Mouse (Mus musculus): ENCODE data around the gene Ankrd55. TPM values are rescaled to one million over a fixed set of nuclear protein-coding genes. Genes with fewer than 3 reads are reported as not detected.

Ankrd55 gene
- total and polyA plus RNA-seq, 2 experiments: 0.09 to 0.10 TPM

DNA sequence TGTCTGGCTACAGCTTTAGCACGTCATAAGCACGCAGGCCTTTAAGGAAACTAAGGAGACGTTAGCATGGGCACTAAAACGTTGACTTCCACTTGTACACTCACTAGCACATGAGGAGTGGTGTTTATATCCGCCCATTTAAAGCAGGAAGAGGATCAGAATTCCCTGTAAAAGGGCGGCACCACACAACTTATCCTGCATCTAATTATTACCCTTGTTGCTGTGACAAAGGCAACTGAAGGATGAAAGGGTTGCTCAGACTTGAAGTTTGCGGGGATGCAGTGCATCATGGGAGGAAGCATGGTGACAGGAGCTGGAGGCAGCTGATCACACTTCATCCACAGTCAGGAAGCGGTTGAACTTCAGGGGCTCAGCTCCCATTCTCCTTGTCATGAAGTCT lies 63.7 kb downstream of the Ankrd55 start:
- Histone ChIP-seq H3K27me3 (ENCODE audit: control insufficient read depth, insufficient read depth, low read length) (no peaks in the 10 kb centered on the region), H3K4me1 (ENCODE audit: control insufficient read depth, insufficient read depth, low read length) (peaks cover 5% of the 10 kb centered on the region; the same call in 1 of the 2 replicates), H3K27ac (replicated peaks; ENCODE audit: insufficient read depth, low read depth, low read length) (no peak overlapping the region), H3K9ac (ENCODE audit: low read depth, low read length) (no peak overlapping the region), H3K79me2 (ENCODE audit: control insufficient read depth, insufficient read depth, low read length) (no peaks in the 10 kb centered on the region), H3K4me3 (ENCODE audit: insufficient read depth, low read depth, low read length) (no peak overlapping the region), H3K36me3 (ENCODE audit: control insufficient read depth, insufficient read depth, low read length) (no peaks in the 10 kb centered on the region)
- no peak for DNase-seq (ENCODE audit: extremely low read depth, low read depth, low spot score)
- TF ChIP-seq CTCF (IDR thresholded peaks at IDR 0.05; ENCODE audit: low read depth, low read length) (no peak), POLR2A (IDR thresholded peaks at IDR 0.05; ENCODE audit: extremely low read depth, insufficient read depth, low read length) (no peak)
- WGBS: 90% methylated on average over 8 of the region's 8 CpGs

DNA sequence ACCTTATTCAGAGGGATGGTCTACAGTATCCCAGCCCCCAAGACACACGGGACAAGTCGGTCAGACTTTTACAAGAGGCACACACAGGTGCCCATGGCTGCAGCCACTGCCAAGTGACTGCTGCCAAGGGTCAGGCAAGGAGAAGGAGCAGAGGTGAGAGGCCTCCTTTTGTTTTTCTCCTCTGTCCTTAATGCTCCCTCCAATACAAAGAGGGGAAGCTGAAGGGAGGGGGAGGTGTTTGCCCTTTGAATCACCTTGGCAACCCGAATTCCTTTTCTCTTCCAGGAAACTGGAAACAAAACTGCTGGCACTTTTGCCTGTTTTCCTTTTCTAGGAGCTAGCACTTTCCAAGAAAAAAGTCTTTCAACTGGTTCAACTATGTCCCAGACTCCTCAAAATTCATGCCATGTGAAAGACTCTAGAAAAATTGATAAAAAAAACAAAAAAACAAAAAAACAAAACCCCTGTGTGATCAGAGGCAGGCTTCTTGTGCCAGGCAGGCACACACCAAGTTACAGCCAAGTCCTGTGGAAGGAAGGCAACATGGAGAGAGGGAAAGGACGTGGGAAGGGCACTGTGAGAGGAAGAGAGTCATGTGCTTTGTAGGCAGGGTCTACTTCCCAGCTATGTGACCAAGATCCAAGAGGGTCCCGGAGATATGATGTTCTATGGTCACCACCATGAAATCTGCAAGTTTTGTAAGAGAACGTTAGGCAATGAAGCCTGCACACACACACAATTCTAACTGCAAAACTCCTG lies 66.0 kb downstream of the Ankrd55 start:
- Histone ChIP-seq H3K27ac (replicated peaks; ENCODE audit: insufficient read depth, low read depth, low read length) (no peak overlapping the region), H3K4me1 (ENCODE audit: control insufficient read depth, insufficient read depth, low read length) (peaks cover 5% of the 10 kb centered on the region; the same call in 1 of the 2 replicates), H3K4me3 (ENCODE audit: insufficient read depth, low read depth, low read length) (no peak overlapping the region), H3K36me3 (ENCODE audit: control insufficient read depth, insufficient read depth, low read length) (no peaks in the 10 kb centered on the region), H3K27me3 (ENCODE audit: control insufficient read depth, insufficient read depth, low read length) (no peaks in the 10 kb centered on the region), H3K9ac (ENCODE audit: low read depth, low read length) (no peak overlapping the region), H3K79me2 (ENCODE audit: control insufficient read depth, insufficient read depth, low read length) (no peaks in the 10 kb centered on the region)
- DNase-seq (ENCODE audit: extremely low read depth, low read depth, low spot score): no peak
- 33% methylated on average over 6 of the region's 6 CpGs for WGBS
- no peak for TF ChIP-seq POLR2A (IDR thresholded peaks at IDR 0.05; ENCODE audit: extremely low read depth, insufficient read depth, low read length)
- TF ChIP-seq CTCF (IDR thresholded peaks at IDR 0.05; ENCODE audit: low read depth, low read length): no peak

GRCm38 (mm10) chr13:112354958-112355357 lies 66.7 kb downstream of the Ankrd55 start:
- Histone ChIP-seq H3K27ac (replicated peaks; ENCODE audit: insufficient read depth, low read depth, low read length) (no peak overlapping the region), H3K9ac (ENCODE audit: low read depth, low read length) (no peak overlapping the region), H3K79me2 (ENCODE audit: control insufficient read depth, insufficient read depth, low read length) (no peaks in the 10 kb centered on the region), H3K36me3 (ENCODE audit: control insufficient read depth, insufficient read depth, low read length) (no peaks in the 10 kb centered on the region), H3K4me3 (ENCODE audit: insufficient read depth, low read depth, low read length) (no peak overlapping the region), H3K4me1 (ENCODE audit: control insufficient read depth, insufficient read depth, low read length) (peaks cover 5% of the 10 kb centered on the region; the same call in 1 of the 2 replicates), H3K27me3 (ENCODE audit: control insufficient read depth, insufficient read depth, low read length) (no peaks in the 10 kb centered on the region)
- DNase-seq (ENCODE audit: extremely low read depth, low read depth, low spot score): no peak
- TF ChIP-seq CTCF (IDR thresholded peaks at IDR 0.05; ENCODE audit: low read depth, low read length) (no peak), POLR2A (IDR thresholded peaks at IDR 0.05; ENCODE audit: extremely low read depth, insufficient read depth, low read length) (no peak)
- WGBS: 92% methylated on average over 10 of the region's 10 CpGs

GRCm38 (mm10) chr13:112355794-112356486 lies 67.7 kb downstream of the Ankrd55 start:
- 95% methylated on average over 20 of the region's 20 CpGs for WGBS

GRCm38 (mm10) chr13:112361575-112361974 lies 73.3 kb downstream of the Ankrd55 start:
- TF ChIP-seq CTCF (IDR thresholded peaks at IDR 0.05; ENCODE audit: low read depth, low read length) (no peak), POLR2A (IDR thresholded peaks at IDR 0.05; ENCODE audit: extremely low read depth, insufficient read depth, low read length) (no peak)
- Histone ChIP-seq H3K4me3 (ENCODE audit: insufficient read depth, low read depth, low read length) (no peak overlapping the region), H3K27ac (replicated peaks; ENCODE audit: insufficient read depth, low read depth, low read length) (no peak overlapping the region), H3K9ac (ENCODE audit: low read depth, low read length) (no peak overlapping the region), H3K79me2 (ENCODE audit: control insufficient read depth, insufficient read depth, low read length) (no peaks in the 10 kb centered on the region), H3K4me1 (ENCODE audit: control insufficient read depth, insufficient read depth, low read length) (no peaks in the 10 kb centered on the region), H3K36me3 (ENCODE audit: control insufficient read depth, insufficient read depth, low read length) (no peaks in the 10 kb centered on the region), H3K27me3 (ENCODE audit: control insufficient read depth, insufficient read depth, low read length) (no peaks in the 10 kb centered on the region)
- DNase-seq (ENCODE audit: extremely low read depth, low read depth, low spot score): no peak
- 87% methylated on average over 4 of the region's 4 CpGs for WGBS

More at GRCm38 (mm10) chr13:112355794-112356486, 67.7 kb downstream of the Ankrd55 start:
- Histone ChIP-seq H3K9ac (ENCODE audit: low read depth, low read length) (no peak overlapping the region), H3K27me3 (ENCODE audit: control insufficient read depth, insufficient read depth, low read length) (no peaks in the 10 kb centered on the region), H3K4me1 (ENCODE audit: control insufficient read depth, insufficient read depth, low read length) (peaks cover 5% of the 10 kb centered on the region; the same call in 1 of the 2 replicates), H3K4me3 (ENCODE audit: insufficient read depth, low read depth, low read length) (no peak overlapping the region), H3K36me3 (ENCODE audit: control insufficient read depth, insufficient read depth, low read length) (no peaks in the 10 kb centered on the region), H3K79me2 (ENCODE audit: control insufficient read depth, insufficient read depth, low read length) (no peaks in the 10 kb centered on the region), H3K27ac (replicated peaks; ENCODE audit: insufficient read depth, low read depth, low read length) (no peak overlapping the region)
- DNase-seq (ENCODE audit: extremely low read depth, low read depth, low spot score): no peak
- TF ChIP-seq POLR2A (IDR thresholded peaks at IDR 0.05; ENCODE audit: extremely low read depth, insufficient read depth, low read length): no peak
- TF ChIP-seq CTCF (IDR thresholded peaks at IDR 0.05; ENCODE audit: low read depth, low read length): no peak
